Comparison of ENCODE assay signal across 8 mouse cellular contexts in genomic region chr11:58914461-58915028, GRCm38 (mm10). TPM values are rescaled to one million over a fixed set of nuclear protein-coding genes. Genes with fewer than 3 reads are reported as not detected.
DNase-seq lines count a peak whose midpoint lies in the region; ATAC-seq lines count a peak whose summit lies in the region.

No protein-coding gene starts in this region.

- ATAC-seq in embryonic facial prominence, embryonic 13.5 days (ENCODE audit: insufficient number of reproducible peaks, insufficient read depth, low FRiP score, low TSS enrichment, low read depth) = no peak
- ATAC-seq in hindbrain, embryonic 16.5 days = 0 out of 2 replicates have a peak, but pooled peaks have one; percentile 50
- peak; percentile 43 for ATAC-seq in liver, embryonic 15.5 days (ENCODE audit: insufficient read depth)
- ATAC-seq in neural tube, embryonic 13.5 days (ENCODE audit: low read depth) = no peak; the same call in 1 of the 2 replicates

- no peaks in the 10 kb centered on the region for H3K27me3 ChIP-seq in embryonic facial prominence, embryonic 13.5 days
- H3K27me3 ChIP-seq in hindbrain, embryonic 16.5 days (replicated peaks; ENCODE audit: control insufficient read depth, insufficient read depth, low read length) = no peaks in the 10 kb centered on the region
- no peaks in the 10 kb centered on the region for H3K27me3 ChIP-seq in liver, embryonic 15.5 days
- H3K27me3 ChIP-seq in neural tube, embryonic 13.5 days = no peaks in the 10 kb centered on the region

- H3K27ac ChIP-seq in embryonic facial prominence, embryonic 13.5 days = no peak overlapping the region; the same call in 1 of the 2 replicates
- peak overlapping the region; percentile 24; the same call in 1 of the 2 replicates for H3K27ac ChIP-seq in hindbrain, embryonic 16.5 days (ENCODE audit: low read depth, low read length)
- peak overlapping the region; percentile 97 for H3K27ac ChIP-seq in liver, embryonic 15.5 days (replicated peaks)
- 0 out of 2 replicates have a peak overlapping the region, but pooled peaks have one; percentile 9 for H3K27ac ChIP-seq in neural tube, embryonic 13.5 days (replicated peaks)

- H3K4me3 ChIP-seq in embryonic facial prominence, embryonic 13.5 days = peak overlapping the region; percentile 43
- H3K4me3 ChIP-seq in hindbrain, embryonic 16.5 days (ENCODE audit: low read length) = peak overlapping the region; percentile 35
- H3K4me3 ChIP-seq in liver, embryonic 15.5 days (replicated peaks) = peak overlapping the region; percentile 52
- peak overlapping the region; percentile 32 for H3K4me3 ChIP-seq in neural tube, embryonic 13.5 days

- WGBS in embryonic facial prominence, embryonic 13.5 days = 17% methylated on average over 17 of the region's 17 CpGs
- 10% methylated on average over 17 of the region's 17 CpGs for WGBS in hindbrain, embryonic 16.5 days
- 7% methylated on average over 17 of the region's 17 CpGs for WGBS in liver, embryonic 15.5 days (ENCODE audit: insufficient replicate concordance)
- 22% methylated on average over 17 of the region's 17 CpGs for WGBS in neural tube, embryonic 13.5 days

- H3K4me1 ChIP-seq in embryonic facial prominence, embryonic 13.5 days = peaks cover 5% of the 10 kb centered on the region; the same call in 1 of the 2 replicates
- H3K4me1 ChIP-seq in hindbrain, embryonic 16.5 days (ENCODE audit: control insufficient read depth, insufficient read depth, low read depth, low read length) = peaks cover 6% of the 10 kb centered on the region
- peaks cover 80% of the 10 kb centered on the region for H3K4me1 ChIP-seq in liver, embryonic 15.5 days (replicated peaks)
- peaks cover 12% of the 10 kb centered on the region for H3K4me1 ChIP-seq in neural tube, embryonic 13.5 days (replicated peaks)

- H3K9me3 ChIP-seq in embryonic facial prominence, embryonic 13.5 days = no peaks in the 10 kb centered on the region
- H3K9me3 ChIP-seq in hindbrain, embryonic 16.5 days (ENCODE audit: control insufficient read depth, low read length) = no peaks in the 10 kb centered on the region
- no peaks in the 10 kb centered on the region for H3K9me3 ChIP-seq in liver, embryonic 15.5 days (replicated peaks)
- no peaks in the 10 kb centered on the region for H3K9me3 ChIP-seq in neural tube, embryonic 13.5 days

- DNase-seq in CD4-positive helper T cell, adult 2 months (ENCODE audit: low read depth, low spot score) = peak; percentile 60
- DNase-seq in MN1 (ENCODE audit: low spot score) = peak; percentile 75
- DNase-seq in T-cell, adult 2 months (ENCODE audit: low spot score) = no peak
- DNase-seq in testis, postnatal 14 days (ENCODE audit: low spot score) = no peak

- peak overlapping the region; percentile 65 for H3K9ac ChIP-seq in embryonic facial prominence, embryonic 13.5 days
- H3K9ac ChIP-seq in hindbrain, embryonic 16.5 days (ENCODE audit: low read depth, low read length) = peak overlapping the region; percentile 54; the same call in 1 of the 2 replicates
- H3K9ac ChIP-seq in liver, embryonic 15.5 days = peak overlapping the region; percentile 71
- H3K9ac ChIP-seq in neural tube, embryonic 13.5 days = peak overlapping the region; percentile 61

- peak overlapping the region; percentile 71 for H3K4me2 ChIP-seq in embryonic facial prominence, embryonic 13.5 days
- peak overlapping the region; percentile 66 for H3K4me2 ChIP-seq in hindbrain, embryonic 16.5 days (ENCODE audit: low read length)
- H3K4me2 ChIP-seq in liver, embryonic 15.5 days = peak overlapping the region; percentile 85
- H3K4me2 ChIP-seq in neural tube, embryonic 13.5 days = peak overlapping the region; percentile 56

- no peaks in the 10 kb centered on the region for H3K36me3 ChIP-seq in embryonic facial prominence, embryonic 13.5 days
- H3K36me3 ChIP-seq in hindbrain, embryonic 16.5 days (ENCODE audit: control insufficient read depth, insufficient read depth, low read length) = no peaks in the 10 kb centered on the region
- no peaks in the 10 kb centered on the region; the same call in 1 of the 2 replicates for H3K36me3 ChIP-seq in liver, embryonic 15.5 days (replicated peaks)
- H3K36me3 ChIP-seq in neural tube, embryonic 13.5 days = no peaks in the 10 kb centered on the region

RNA-seq across cellular contexts. Expression of gene Btnl10, which starts 3.2 kb away (rescaled TPM):
- polyA plus RNA-seq in embryonic facial prominence, embryonic 13.5 days (2015; fragmentation: Nextera tagmentation; extraction: Ambion mirVana) = 0.14 TPM in 1 of 2 replicates, not detected in the other
- polyA plus RNA-seq in hindbrain, embryonic 16.5 days (2015; fragmentation: Nextera tagmentation; extraction: Ambion mirVana) = not detected in 2 replicates
- polyA plus RNA-seq in liver, embryonic 15.5 days (2015; fragmentation: Nextera tagmentation; extraction: Ambion mirVana) = 14.3 and 16.4 TPM in 2 replicates
- polyA plus RNA-seq in neural tube, embryonic 13.5 days (2015; fragmentation: Nextera tagmentation; extraction: Ambion mirVana) = not detected in 2 replicates

RNA-seq across cellular contexts. Expression of gene Zfp39, which starts 10.5 kb away (rescaled TPM):
- polyA plus RNA-seq in embryonic facial prominence, embryonic 13.5 days (2015; fragmentation: Nextera tagmentation; extraction: Ambion mirVana) = 6.9 and 7.5 TPM in 2 replicates
- 6.1 and 8.1 TPM in 2 replicates for polyA plus RNA-seq in hindbrain, embryonic 16.5 days (2015; fragmentation: Nextera tagmentation; extraction: Ambion mirVana)
- polyA plus RNA-seq in liver, embryonic 15.5 days (2015; fragmentation: Nextera tagmentation; extraction: Ambion mirVana) = 4.8 and 5.2 TPM in 2 replicates
- polyA plus RNA-seq in neural tube, embryonic 13.5 days (2015; fragmentation: Nextera tagmentation; extraction: Ambion mirVana) = 6.3 and 7.8 TPM in 2 replicates

RNA-seq across cellular contexts. Expression of gene Rnf187, which starts 24.2 kb away (rescaled TPM):
- 254 and 255 TPM in 2 replicates for polyA plus RNA-seq in embryonic facial prominence, embryonic 13.5 days (2015; fragmentation: Nextera tagmentation; extraction: Ambion mirVana)
- 563 and 570 TPM in 2 replicates for polyA plus RNA-seq in hindbrain, embryonic 16.5 days (2015; fragmentation: Nextera tagmentation; extraction: Ambion mirVana)
- polyA plus RNA-seq in liver, embryonic 15.5 days (2015; fragmentation: Nextera tagmentation; extraction: Ambion mirVana) = 111 and 117 TPM in 2 replicates
- 576 and 601 TPM in 2 replicates for polyA plus RNA-seq in neural tube, embryonic 13.5 days (2015; fragmentation: Nextera tagmentation; extraction: Ambion mirVana)

RNA-seq across cellular contexts. Expression of gene Hist3h2ba, which starts 34.2 kb away (rescaled TPM):
- polyA plus RNA-seq in embryonic facial prominence, embryonic 13.5 days (2015; fragmentation: Nextera tagmentation; extraction: Ambion mirVana) = 45.4 and 46.9 TPM in 2 replicates
- 249 and 250 TPM in 2 replicates for polyA plus RNA-seq in hindbrain, embryonic 16.5 days (2015; fragmentation: Nextera tagmentation; extraction: Ambion mirVana)
- 9.2 and 9.6 TPM in 2 replicates for polyA plus RNA-seq in liver, embryonic 15.5 days (2015; fragmentation: Nextera tagmentation; extraction: Ambion mirVana)
- polyA plus RNA-seq in neural tube, embryonic 13.5 days (2015; fragmentation: Nextera tagmentation; extraction: Ambion mirVana) = 278 and 296 TPM in 2 replicates

RNA-seq across cellular contexts. Expression of gene Hist3h2a, which starts 39.9 kb away (rescaled TPM):
- 34.0 and 34.3 TPM in 2 replicates for polyA plus RNA-seq in embryonic facial prominence, embryonic 13.5 days (2015; fragmentation: Nextera tagmentation; extraction: Ambion mirVana)
- 85.3 and 89.6 TPM in 2 replicates for polyA plus RNA-seq in hindbrain, embryonic 16.5 days (2015; fragmentation: Nextera tagmentation; extraction: Ambion mirVana)
- polyA plus RNA-seq in liver, embryonic 15.5 days (2015; fragmentation: Nextera tagmentation; extraction: Ambion mirVana) = 16.1 and 16.4 TPM in 2 replicates
- polyA plus RNA-seq in neural tube, embryonic 13.5 days (2015; fragmentation: Nextera tagmentation; extraction: Ambion mirVana) = 124 and 126 TPM in 2 replicates

Comparison
In these comparisons a context has a peak if more than half of its experiments do, and no peak if none do; other contexts are left out.
1. DNase-seq: peak in CD4-positive helper T cell, adult 2 months (single experiment) and MN1 (single experiment); none in T-cell, adult 2 months (single experiment) and testis, postnatal 14 days (single experiment).
2. ATAC-seq: peak in hindbrain, embryonic 16.5 days (single experiment) and liver, embryonic 15.5 days (single experiment); none in embryonic facial prominence, embryonic 13.5 days (single experiment) and neural tube, embryonic 13.5 days (single experiment).
3. RNA of gene Btnl10, which starts 3.2 kb away (polyA plus RNA-seq): 14.3 to 16.4 TPM in liver, embryonic 15.5 days; not detected in hindbrain, embryonic 16.5 days, 0.14 TPM in embryonic facial prominence, embryonic 13.5 days and not detected in neural tube, embryonic 13.5 days; every median in the first group is over 10 times any median in the second.
4. Peak in every context shown above with its lines, with median percentiles within 50 percentile points of each other: H3K4me2 ChIP-seq, H3K4me3 ChIP-seq and H3K9ac ChIP-seq.